Mouse (Mus musculus) heart, embryonic 11.5 days (tissue): ENCODE data around the gene Hcrt. TPM values are rescaled to one million over a fixed set of nuclear protein-coding genes. Genes with fewer than 3 reads are reported as not detected.
A peak's percentile ranks its signal among the peaks of the same experiment; 100 is the strongest.

Experiments used
- ATAC-seq: fragments of 200-750 bp; cut with Nextera tagmentation; replicated peaks from 2 replicates; pipeline ENCODE4 v1.8.0; 2017; ENCODE audit warnings: moderate library complexity; ENCODE audit not compliant: insufficient number of reproducible peaks, low FRiP score, low TSS enrichment
- H3K27ac ChIP-seq: fragments of 300-500 bp; sonication (generic); 2 replicates; pipeline ENCODE4 v1.5.1; 2014; ENCODE audit warnings: mild to moderate bottlenecking, low read depth, low read length
- H3K27me3 ChIP-seq: fragments of 300-500 bp; sonication (generic); 2 replicates; pipeline ENCODE4 v1.6.1; 2014; ENCODE audit warnings: mild to moderate bottlenecking, low read length, mixed read lengths; ENCODE audit not compliant: control insufficient read depth, insufficient read depth
- H3K36me3 ChIP-seq: fragments of 300-500 bp; sonication (generic); 2 replicates; pipeline ENCODE4 v1.6.1; 2014; ENCODE audit warnings: mild to moderate bottlenecking, low read length, moderate library complexity, mixed read lengths; ENCODE audit not compliant: control insufficient read depth, insufficient read depth
- H3K4me1 ChIP-seq: fragments of 300-500 bp; sonication (generic); 2 replicates; pipeline ENCODE4 v1.6.1; 2014; ENCODE audit warnings: low read length; ENCODE audit not compliant: control insufficient read depth, insufficient read depth
- H3K4me2 ChIP-seq: fragments of 300-500 bp; sonication (generic); 2 replicates; pipeline ENCODE4 v1.6.1; 2014; ENCODE audit warnings: mild to moderate bottlenecking, moderate library complexity
- H3K4me3 ChIP-seq: fragments of 300-500 bp; sonication (generic); 2 replicates; pipeline ENCODE4 v1.5.1; 2014; ENCODE audit warnings: low read depth, low read length
- H3K9ac ChIP-seq: fragments of 300-500 bp; sonication (generic); 2 replicates; pipeline ENCODE4 v1.6.1; 2014; ENCODE audit warnings: mild to moderate bottlenecking, low read depth, low read length, moderate library complexity
- H3K9me3 ChIP-seq: fragments of 300-500 bp; sonication (generic); replicated peaks from 2 replicates; pipeline ENCODE4 v1.6.1; 2016; ENCODE audit warnings: low read length; ENCODE audit not compliant: control insufficient read depth
- WGBS: fragments of 180-500 bp; shearing (Covaris S2); extraction: QIAGEN DNeasy Blood & Tissue Kit; methylation state at CpG from one replicate; pipeline ENCODE4 v1.1.7; 2014; ENCODE audit not compliant: insufficient replicate concordance; 5-methylcytosine and 5-hydroxymethylcytosine counted together
- polyA plus RNA-seq: library from polyadenylated mRNA; unstranded; fragments of >200 nt; fragmentation: Nextera tagmentation; extraction: Ambion mirVana; gene quantifications from 2 replicates; pipeline ENCODE4 v1.2.1, GENCODE M21; 2014

The Hcrt gene
- polyA plus RNA-seq, 1 experiment from 2014 or later = not detected

GRCm38 (mm10) chr11:100716649-100717048, 46.1 kb downstream of the Hcrt start:
- peaks cover 42% of the 10 kb centered on the region for H3K4me1 ChIP-seq
- H3K27ac ChIP-seq = no peak overlapping the region
- H3K27me3 ChIP-seq = no peaks in the 10 kb centered on the region
- H3K36me3 ChIP-seq = peaks cover 16% of the 10 kb centered on the region
- WGBS = 85% methylated on average over 3 of the region's 3 CpGs
- no peak overlapping the region for H3K9ac ChIP-seq
- H3K4me3 ChIP-seq = no peak overlapping the region
- no peak for ATAC-seq
- no peak overlapping the region for H3K4me2 ChIP-seq
- no peaks in the 10 kb centered on the region for H3K9me3 ChIP-seq

- ATAC-seq = no peak
- H3K4me2 ChIP-seq = no peak overlapping the region
- no peak overlapping the region for H3K4me3 ChIP-seq
- no peak overlapping the region for H3K27ac ChIP-seq
- H3K36me3 ChIP-seq = peaks cover 16% of the 10 kb centered on the region
- H3K9me3 ChIP-seq = no peaks in the 10 kb centered on the region
- H3K27me3 ChIP-seq = no peaks in the 10 kb centered on the region
- no peak overlapping the region for H3K9ac ChIP-seq
- WGBS = 91% methylated on average over 6 of the region's 6 CpGs
- peaks cover 27% of the 10 kb centered on the region for H3K4me1 ChIP-seq
Measured at GRCm38 (mm10) chr11:100714948-100715347, 47.8 kb downstream of the Hcrt start.

- 37% methylated on average over 6 of the region's 6 CpGs for WGBS
- Histone ChIP-seq H3K4me1 (peaks cover 23% of the 10 kb centered on the region), H3K27me3 (no peaks in the 10 kb centered on the region), H3K27ac (peak overlapping the region; percentile 31), H3K36me3 (peaks cover 16% of the 10 kb centered on the region), H3K9ac (peak overlapping the region; percentile 61), H3K4me3 (peak overlapping the region; percentile 33), H3K4me2 (peak overlapping the region; percentile 67), H3K9me3 (no peaks in the 10 kb centered on the region)
- no peak; the same call in 1 of the 2 replicates for ATAC-seq
Measured at GRCm38 (mm10) chr11:100714534-100714915, 48.2 kb downstream of the Hcrt start.

- 0 out of 2 replicates have a peak, but pooled peaks have one; percentile 16 for ATAC-seq
- Histone ChIP-seq H3K9ac (peak within 1 kb of the TSS; percentile 61), H3K4me3 (peak within 1 kb of the TSS; percentile 33), H3K27me3 (no peaks in the 10 kb centered on the region), H3K36me3 (peaks cover 18% of the 10 kb centered on the region), H3K4me1 (peaks cover 23% of the 10 kb centered on the region), H3K4me2 (peak within 1 kb of the TSS; percentile 67), H3K27ac (peak within 1 kb of the TSS; percentile 31), H3K9me3 (no peaks in the 10 kb centered on the region)
- WGBS = 3% methylated on average over 38 of the region's 38 CpGs
Measured at GRCm38 (mm10) chr11:100713735-100714533, 48.8 kb downstream of the Hcrt start, which contains the start of gene Hspb9. Gene Hspb9 (plus strand): TSS chr11:100713850.

- Histone ChIP-seq H3K9ac (no peak overlapping the region), H3K9me3 (no peaks in the 10 kb centered on the region), H3K36me3 (peaks cover 19% of the 10 kb centered on the region), H3K4me3 (no peak overlapping the region), H3K4me1 (peaks cover 23% of the 10 kb centered on the region), H3K27ac (peak overlapping the region; percentile 31), H3K4me2 (peak overlapping the region; percentile 67), H3K27me3 (no peaks in the 10 kb centered on the region)
- WGBS = 61% methylated on average over 4 of the region's 4 CpGs
- ATAC-seq = no peak
Measured at GRCm38 (mm10) chr11:100713174-100713573, 49.6 kb downstream of the Hcrt start.

- H3K4me1 ChIP-seq = peaks cover 23% of the 10 kb centered on the region
- no peaks in the 10 kb centered on the region for H3K27me3 ChIP-seq
- 3% methylated on average over 48 of the region's 48 CpGs for WGBS
- peak within 1 kb of the TSS; percentile 36 for H3K27ac ChIP-seq
- H3K9me3 ChIP-seq = no peaks in the 10 kb centered on the region
- H3K4me3 ChIP-seq = peak within 1 kb of the TSS; percentile 88
- H3K4me2 ChIP-seq = peak within 1 kb of the TSS; percentile 67
- peaks cover 14% of the 10 kb centered on the region; the same call in 1 of the 2 replicates for H3K36me3 ChIP-seq
- peak; percentile 80 for ATAC-seq
- H3K9ac ChIP-seq = peak within 1 kb of the TSS; percentile 92
Measured at GRCm38 (mm10) chr11:100711783-100712615, 50.7 kb downstream of the Hcrt start, which contains the start of gene Kat2a. Gene Kat2a (minus strand): TSS chr11:100712465.

Other genes with a start within 250 kb of the Hcrt start
- 76.6 and 93.9 TPM in 2 replicates for gene Acly, start 234.9 kb downstream of the Hcrt start, polyA plus RNA-seq
- 0.31 and 1.1 TPM in 2 replicates for gene Ttc25, start 217.3 kb downstream of the Hcrt start, polyA plus RNA-seq
- gene Cnp, start 188.0 kb downstream of the Hcrt start, polyA plus RNA-seq = 15.7 and 19.0 TPM in 2 replicates
- gene Nkiras2, start 143.7 kb downstream of the Hcrt start, polyA plus RNA-seq = 65.4 and 66.9 TPM in 2 replicates
- 69.4 and 85.1 TPM in 2 replicates for gene Dnajc7, start 142.8 kb downstream of the Hcrt start, polyA plus RNA-seq
- gene Zfp385c, start 70.5 kb downstream of the Hcrt start, polyA plus RNA-seq = 0.14 and 0.25 TPM in 2 replicates
- 0.65 and 1.3 TPM in 2 replicates for gene Dhx58, start 58.7 kb downstream of the Hcrt start, polyA plus RNA-seq
- 36.7 and 37.9 TPM in 2 replicates for gene Kat2a, start 50.5 kb downstream of the Hcrt start, polyA plus RNA-seq
- gene Hspb9, start 49.1 kb downstream of the Hcrt start, polyA plus RNA-seq = 0.37 TPM in 1 of 2 replicates, not detected in the other
- gene Rab5c, start 24.7 kb downstream of the Hcrt start, polyA plus RNA-seq = 30.8 and 41.1 TPM in 2 replicates
- gene Kcnh4, start 3.0 kb downstream of the Hcrt start, polyA plus RNA-seq = not detected in 2 replicates
- 3.8 and 5.3 TPM in 2 replicates for gene Ghdc, start 8.0 kb upstream of the Hcrt start, polyA plus RNA-seq
- gene Stat5b, start 87.8 kb upstream of the Hcrt start, polyA plus RNA-seq = 26.4 and 32.0 TPM in 2 replicates
- gene Stat5a, start 96.4 kb upstream of the Hcrt start, polyA plus RNA-seq = 5.6 and 5.9 TPM in 2 replicates
- 45.0 and 49.0 TPM in 2 replicates for gene Stat3, start 176.6 kb upstream of the Hcrt start, polyA plus RNA-seq
- 113 and 175 TPM in 2 replicates for gene Cavin1, start 208.0 kb upstream of the Hcrt start, polyA plus RNA-seq
- 57.1 and 62.2 TPM in 2 replicates for gene Atp6v0a1, start 246.5 kb upstream of the Hcrt start, polyA plus RNA-seq